Mouse (Mus musculus) liver, postnatal 0 days (tissue): Measurements from ENCODE around the gene Slc43a2. TPM values are rescaled to one million over a fixed set of nuclear protein-coding genes. Genes with fewer than 3 reads are reported as not detected.
"Not testable (repeated sequence)": the region's sequence is repeated elsewhere in the genome, so short reads cannot be mapped to it uniquely, and the experiment has no call there.

ENCODE experiments used
- ATAC-seq: fragments of 200-750 bp; cut with Nextera tagmentation; 2 replicates; pipeline ENCODE4 v1.8.0; 2017; ENCODE audit warnings: mild to moderate bottlenecking, moderate library complexity
- DNase-seq: peaks from one replicate; pipeline ENCODE4 v3.0.0-alpha.2; 2016
- H3K27ac ChIP-seq: fragments of 300-500 bp; sonication (generic); 2 replicates; pipeline ENCODE4 v1.5.1; 2014; ENCODE audit warnings: antibody characterized with exemption, moderate library complexity, mild to moderate bottlenecking, low read depth
- H3K27me3 ChIP-seq: fragments of 300-500 bp; sonication (generic); 2 replicates; pipeline ENCODE4 v1.6.1; 2014; ENCODE audit warnings: low read length, control low read depth, mixed read lengths; ENCODE audit not compliant: insufficient read depth
- H3K36me3 ChIP-seq: fragments of 300-500 bp; sonication (generic); replicated peaks from 2 replicates; pipeline ENCODE4 v1.6.1; 2014; ENCODE audit warnings: mild to moderate bottlenecking, control low read depth, low read length, moderate library complexity, mixed read lengths; ENCODE audit not compliant: insufficient read depth
- H3K4me1 ChIP-seq: fragments of 300-500 bp; sonication (generic); 2 replicates; pipeline ENCODE4 v1.6.1; 2014; ENCODE audit warnings: antibody characterized with exemption, mild to moderate bottlenecking, control low read depth; ENCODE audit not compliant: insufficient read depth
- H3K4me2 ChIP-seq: fragments of 300-500 bp; sonication (generic); 2 replicates; pipeline ENCODE4 v1.6.1; 2014; ENCODE audit warnings: low read depth, mild to moderate bottlenecking, low read length, moderate library complexity, mixed read lengths
- H3K4me3 ChIP-seq: fragments of 300-500 bp; sonication (generic); 2 replicates; pipeline ENCODE4 v1.5.1; 2014; ENCODE audit warnings: low read depth, low read length
- H3K9ac ChIP-seq: fragments of 300-500 bp; sonication (generic); replicated peaks from 2 replicates; pipeline ENCODE4 v1.6.1; 2014; ENCODE audit warnings: mild to moderate bottlenecking, moderate library complexity
- H3K9me3 ChIP-seq: fragments of 300-500 bp; sonication (generic); 2 replicates; pipeline ENCODE4 v1.6.1; 2016; ENCODE audit warnings: mild to moderate bottlenecking, control low read depth, low read length, mixed read lengths
- CTCF ChIP-seq: sonication (generic); IDR thresholded peaks from 2 replicates; pipeline ENCODE4 v1.5.1; 2016; ENCODE audit warnings: antibody characterized with exemption, low read depth
- EP300 ChIP-seq: IDR thresholded peaks from 2 replicates; pipeline ENCODE4 v1.6.1; 2016; ENCODE audit warnings: antibody characterized with exemption, low read depth, mild to moderate bottlenecking
- WGBS: fragments of 180-500 bp; shearing (Covaris S2); extraction: QIAGEN DNeasy Blood & Tissue Kit; methylation state at CpG from one replicate; pipeline ENCODE4 v1.1.7; 2014; ENCODE audit not compliant: insufficient replicate concordance; 5-methylcytosine and 5-hydroxymethylcytosine counted together
- polyA plus RNA-seq: library from polyadenylated mRNA; unstranded; fragments of >200 nt; fragmentation: Nextera tagmentation; extraction: Ambion mirVana; gene quantifications from 2 replicates; pipeline ENCODE4 v1.2.1, GENCODE M21; 2015

Slc43a2 gene
- polyA plus RNA-seq, 1 experiment from 2014 or later: 7.2 TPM

- 50% methylated on average over 5 of the region's 5 CpGs for WGBS
- H3K36me3 ChIP-seq: peaks cover 16% of the 10 kb centered on the region
- no peak for DNase-seq
- H3K9ac ChIP-seq: no peak overlapping the region
- H3K4me2 ChIP-seq: no peak overlapping the region; the same call in 1 of the 2 replicates
- no peaks in the 10 kb centered on the region for H3K9me3 ChIP-seq
- H3K27ac ChIP-seq: peak overlapping the region; percentile 36
- no peaks in the 10 kb centered on the region for H3K27me3 ChIP-seq
- no peak overlapping the region for H3K4me3 ChIP-seq
- ATAC-seq: no peak
- TF ChIP-seq EP300 (no peak), CTCF (no peak)
- H3K4me1 ChIP-seq: peaks cover 42% of the 10 kb centered on the region
Observed at GRCm38 (mm10) chr11:75592612-75593011, 61.1 kb downstream of the Slc43a2 start.

GRCm38 (mm10) chr11:75594431-75594830 is 62.9 kb downstream of the Slc43a2 start:
- Histone ChIP-seq H3K4me1 (peaks cover 35% of the 10 kb centered on the region), H3K27me3 (no peaks in the 10 kb centered on the region), H3K4me3 (no peak overlapping the region), H3K36me3 (peaks cover 29% of the 10 kb centered on the region), H3K4me2 (no peak overlapping the region), H3K27ac (peak overlapping the region; percentile 64; the same call in 1 of the 2 replicates), H3K9me3 (no peaks in the 10 kb centered on the region), H3K9ac (no peak overlapping the region)
- TF ChIP-seq CTCF: 0 out of 2 replicates have a peak, but pooled peaks have one; percentile 5
- TF ChIP-seq EP300: no peak
- ATAC-seq (peak; percentile 25; the same call in 1 of the 2 replicates), DNase-seq (peak; percentile 41)
- WGBS: 54% methylated on average over 9 of the region's 9 CpGs

DNA sequence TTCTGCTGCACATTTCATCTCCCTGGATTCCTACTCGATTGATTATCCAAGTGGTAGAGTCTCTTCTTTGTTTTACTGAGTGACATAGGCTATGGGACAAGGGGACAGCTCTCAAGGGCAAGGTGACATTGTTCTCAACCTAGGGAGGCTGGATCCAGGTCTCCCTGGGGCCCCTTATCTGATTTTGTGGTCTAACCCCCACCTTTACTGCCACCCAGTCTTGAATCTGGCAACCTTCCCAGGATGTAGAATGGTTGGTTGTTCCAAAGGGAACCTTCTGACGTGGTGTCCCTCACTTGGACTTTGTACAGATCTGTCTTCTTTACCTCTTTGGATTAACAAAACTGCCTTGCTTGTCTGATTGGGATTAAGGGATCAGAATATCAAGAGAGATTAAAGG is 63.9 kb downstream of the Slc43a2 start:
- Histone ChIP-seq H3K27me3 (no peaks in the 10 kb centered on the region), H3K4me1 (peaks cover 31% of the 10 kb centered on the region), H3K4me2 (no peak overlapping the region), H3K9ac (peak overlapping the region; percentile 34), H3K36me3 (peaks cover 34% of the 10 kb centered on the region), H3K4me3 (no peak overlapping the region), H3K27ac (peak overlapping the region; percentile 64; the same call in 1 of the 2 replicates), H3K9me3 (no peaks in the 10 kb centered on the region)
- ATAC-seq (peak; percentile 24; the same call in 1 of the 2 replicates), DNase-seq (no peak)
- TF ChIP-seq EP300: no peak
- TF ChIP-seq CTCF: no peak
- WGBS: 53% methylated on average over 2 of the region's 2 CpGs

DNA sequence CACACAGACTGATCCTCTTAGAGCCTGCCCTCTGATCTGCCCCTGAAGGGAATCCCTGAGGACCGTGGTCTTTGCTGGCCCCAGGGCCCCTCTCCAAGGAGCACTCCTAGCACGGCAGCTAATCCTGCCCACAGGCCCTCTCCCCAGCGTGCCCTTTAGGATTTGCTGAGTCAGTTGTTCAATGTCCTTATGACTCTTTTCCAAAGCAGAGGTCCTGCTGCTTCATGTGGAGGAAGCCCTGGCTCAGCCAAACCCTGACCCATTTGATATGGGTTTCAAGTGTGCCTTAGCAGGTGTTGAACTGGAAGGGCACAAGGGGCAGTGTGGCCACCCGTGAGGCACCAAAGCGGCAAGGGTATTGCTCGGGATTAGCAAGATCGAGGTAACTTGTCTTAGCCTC is 64.3 kb downstream of the Slc43a2 start:
- Histone ChIP-seq H3K4me2 (no peak overlapping the region), H3K9me3 (no peaks in the 10 kb centered on the region), H3K4me3 (no peak overlapping the region), H3K27ac (peak overlapping the region; percentile 64), H3K9ac (peak overlapping the region; percentile 34), H3K27me3 (no peaks in the 10 kb centered on the region), H3K36me3 (peaks cover 38% of the 10 kb centered on the region), H3K4me1 (peaks cover 31% of the 10 kb centered on the region)
- 77% methylated on average over 7 of the region's 7 CpGs for WGBS
- DNase-seq (no peak), ATAC-seq (no peak)
- TF ChIP-seq CTCF (no peak), EP300 (no peak)

DNA sequence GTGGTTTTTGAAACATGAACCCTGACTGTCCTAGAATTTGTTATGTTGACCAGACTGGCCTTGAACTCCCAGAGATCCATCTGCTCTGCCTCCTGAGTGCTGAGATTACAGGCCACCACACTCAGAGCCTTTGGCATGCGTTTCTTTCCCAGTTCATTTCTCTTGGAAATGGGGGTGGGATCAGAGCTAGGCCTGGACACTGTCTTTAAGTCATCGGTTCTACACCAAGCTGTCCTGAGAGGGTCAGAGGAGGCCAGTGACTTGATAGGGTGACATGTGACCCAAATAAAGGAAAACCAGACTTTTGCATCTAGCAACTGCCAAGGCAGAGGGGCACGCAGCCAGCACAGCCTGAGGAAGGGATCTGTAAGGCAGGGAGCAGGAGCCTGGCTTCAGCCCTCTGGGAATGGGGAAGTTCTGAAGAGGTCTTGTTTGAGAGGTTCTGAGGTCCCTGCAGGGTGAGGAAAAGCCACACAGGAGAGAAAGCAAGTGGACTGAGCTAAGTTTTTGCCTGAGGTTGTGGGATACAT is 65.3 kb downstream of the Slc43a2 start:
- no peak overlapping the region for H3K27ac ChIP-seq
- no peak overlapping the region for H3K9ac ChIP-seq
- H3K36me3 ChIP-seq: peaks cover 41% of the 10 kb centered on the region
- ATAC-seq: no peak
- DNase-seq: no peak
- 66% methylated on average over 3 of the region's 3 CpGs for WGBS
- peaks cover 29% of the 10 kb centered on the region for H3K4me1 ChIP-seq
- TF ChIP-seq CTCF: no peak
- no peak for TF ChIP-seq EP300
- H3K27me3 ChIP-seq: no peaks in the 10 kb centered on the region
- H3K9me3 ChIP-seq: no peaks in the 10 kb centered on the region
- H3K4me2 ChIP-seq: no peak overlapping the region
- no peak overlapping the region for H3K4me3 ChIP-seq

GRCm38 (mm10) chr11:75598004-75598403 is 66.5 kb downstream of the Slc43a2 start:
- ATAC-seq (no peak), DNase-seq (no peak)
- TF ChIP-seq EP300: no peak
- no peak for TF ChIP-seq CTCF
- H3K4me2 ChIP-seq: no peak overlapping the region
- no peak overlapping the region for H3K9ac ChIP-seq
- H3K9me3 ChIP-seq: no peaks in the 10 kb centered on the region
- H3K27me3 ChIP-seq: no peaks in the 10 kb centered on the region
- peaks cover 28% of the 10 kb centered on the region for H3K4me1 ChIP-seq
- 84% methylated on average over 6 of the region's 6 CpGs for WGBS
- no peak overlapping the region for H3K4me3 ChIP-seq
- no peak overlapping the region for H3K27ac ChIP-seq
- peaks cover 50% of the 10 kb centered on the region for H3K36me3 ChIP-seq

- ATAC-seq, H3K9ac ChIP-seq, DNase-seq, H3K9me3 ChIP-seq, H3K4me3 ChIP-seq, H3K4me2 ChIP-seq, H3K27ac ChIP-seq, H3K27me3 ChIP-seq: not testable (repeated sequence)
- Histone ChIP-seq H3K36me3 (peaks cover 56% of the 10 kb centered on the region), H3K4me1 (peaks cover 23% of the 10 kb centered on the region)
- WGBS: 91% methylated on average over 15 of the region's 17 CpGs
Observed at GRCm38 (mm10) chr11:75599802-75600201, 68.3 kb downstream of the Slc43a2 start.
